Mouse (Mus musculus) c-Kit-positive CD71-positive TER-119-negative erythroid progenitor cells, embryonic 14.5 days (primary cell): ENCODE results near the gene 3110082I17Rik.

Source experiments
- DNase-seq: peaks from one replicate; pipeline ENCODE4 v3.0.0-alpha.2; 2013; ENCODE audit warnings: low read depth

Gene 3110082I17Rik

GRCm38 (mm10) chr5:139418110-139418509 is 42.2 kb downstream of the 3110082I17Rik start:
- no peak for DNase-seq

DNA sequence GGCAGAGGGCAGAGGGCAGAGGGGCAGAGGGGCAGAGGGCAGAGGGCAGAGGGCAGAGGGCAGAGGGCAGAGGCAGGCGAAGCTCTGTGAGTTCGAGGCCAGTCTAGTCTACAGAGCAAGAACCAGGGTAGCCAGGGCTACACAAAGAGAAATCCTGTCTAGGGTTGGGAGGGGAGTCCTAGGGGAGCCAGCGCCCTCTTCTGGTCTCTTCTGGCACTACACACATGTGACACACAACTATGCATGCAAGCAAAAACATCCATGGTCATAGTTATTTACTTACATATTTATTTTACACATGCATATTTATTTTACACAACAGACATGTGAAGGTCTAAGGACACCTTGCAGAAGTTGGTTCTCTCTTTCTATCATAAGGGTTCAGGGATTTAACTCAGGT is 42.8 kb downstream of the 3110082I17Rik start:
- no peak for DNase-seq

GRCm38 (mm10) chr5:139416942-139417341 is 43.4 kb downstream of the 3110082I17Rik start:
- DNase-seq = no peak

- no peak for DNase-seq
These were observed 45.3 kb downstream of the 3110082I17Rik start for GRCm38 (mm10) chr5:139415001-139415400.

GRCm38 (mm10) chr5:139413545-139413944 is 46.8 kb downstream of the 3110082I17Rik start:
- DNase-seq = no peak

GRCm38 (mm10) chr5:139411665-139412314 is 48.5 kb downstream of the 3110082I17Rik start:
- DNase-seq = no peak

- DNase-seq = no peak
These were observed 49.2 kb downstream of the 3110082I17Rik start for GRCm38 (mm10) chr5:139411117-139411516.

- DNase-seq = no peak
These were observed 50.3 kb downstream of the 3110082I17Rik start for GRCm38 (mm10) chr5:139410056-139410455.

DNA sequence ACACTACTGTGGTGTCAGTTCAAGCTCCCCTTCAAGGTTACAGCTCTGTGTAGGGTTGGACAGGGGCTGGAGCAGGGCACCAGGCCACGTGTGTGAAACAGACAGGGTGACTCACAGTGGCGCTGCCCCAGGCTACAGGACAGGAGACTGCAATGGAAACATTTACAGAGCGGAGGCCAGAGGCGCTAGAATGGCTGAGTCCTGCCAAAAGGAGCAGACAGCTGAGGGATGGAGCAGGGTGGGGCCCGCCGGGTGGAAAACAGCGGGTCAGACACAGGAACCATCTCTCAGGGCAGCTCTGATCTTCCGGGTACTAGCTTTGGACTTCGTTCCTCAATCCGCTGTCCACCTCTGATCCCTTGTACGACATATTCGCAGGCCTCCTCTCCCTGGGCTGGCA is 50.9 kb downstream of the 3110082I17Rik start:
- no peak for DNase-seq

GRCm38 (mm10) chr5:139408511-139408910 is 51.8 kb downstream of the 3110082I17Rik start:
- DNase-seq = no peak

GRCm38 (mm10) chr5:139407121-139407885 is 53.0 kb downstream of the 3110082I17Rik start:
- DNase-seq = no peak

- no peak for DNase-seq
These were observed 54.4 kb downstream of the 3110082I17Rik start for GRCm38 (mm10) chr5:139405953-139406352.

DNA sequence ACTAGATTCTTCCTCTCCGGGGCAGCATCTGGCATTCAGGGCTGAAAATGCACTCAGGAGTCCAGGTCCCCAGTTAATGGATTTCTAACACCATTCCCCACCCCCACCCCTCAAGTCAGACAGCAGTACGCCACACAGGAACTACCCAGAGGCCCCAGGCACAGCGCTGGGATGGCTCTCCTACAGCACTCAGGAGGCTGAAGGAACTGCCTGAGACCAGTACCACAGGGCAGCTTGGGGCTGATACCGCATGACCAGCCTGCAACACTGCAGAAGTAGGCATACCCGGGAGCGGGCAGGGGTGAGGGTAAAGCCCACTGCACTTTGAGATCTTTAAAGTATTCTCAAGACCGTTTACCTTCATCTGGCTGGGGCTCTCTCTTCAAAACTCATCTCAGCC is 54.8 kb downstream of the 3110082I17Rik start:
- no peak for DNase-seq

GRCm38 (mm10) chr5:139404801-139405401 is 55.4 kb downstream of the 3110082I17Rik start, which contains the start of gene C130050O18Rik:
C130050O18Rik (plus strand) TSS chr5:139405280.
- DNase-seq = no peak

- no peak for DNase-seq
These were observed 56.6 kb downstream of the 3110082I17Rik start for GRCm38 (mm10) chr5:139403692-139404260.

DNA sequence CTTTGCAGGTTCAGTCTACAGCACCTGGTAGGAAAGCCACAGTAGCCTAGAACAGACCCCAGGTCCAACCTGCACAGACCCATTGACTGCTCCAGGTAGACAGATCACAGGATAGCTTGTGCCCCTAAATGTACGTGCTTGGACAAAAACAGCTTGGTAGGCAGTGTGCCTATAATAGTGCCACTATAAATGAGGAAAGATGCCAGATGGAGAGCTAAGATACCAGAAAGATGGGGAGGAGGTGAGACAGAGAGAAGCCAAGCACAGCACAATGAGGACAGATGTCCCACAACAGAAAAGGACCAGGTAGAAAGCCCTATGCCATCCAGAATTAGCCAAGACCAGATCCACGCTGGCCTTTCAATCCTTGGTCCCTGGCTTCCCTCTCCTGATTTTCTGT is 58.2 kb downstream of the 3110082I17Rik start:
- DNase-seq = no peak

DNA sequence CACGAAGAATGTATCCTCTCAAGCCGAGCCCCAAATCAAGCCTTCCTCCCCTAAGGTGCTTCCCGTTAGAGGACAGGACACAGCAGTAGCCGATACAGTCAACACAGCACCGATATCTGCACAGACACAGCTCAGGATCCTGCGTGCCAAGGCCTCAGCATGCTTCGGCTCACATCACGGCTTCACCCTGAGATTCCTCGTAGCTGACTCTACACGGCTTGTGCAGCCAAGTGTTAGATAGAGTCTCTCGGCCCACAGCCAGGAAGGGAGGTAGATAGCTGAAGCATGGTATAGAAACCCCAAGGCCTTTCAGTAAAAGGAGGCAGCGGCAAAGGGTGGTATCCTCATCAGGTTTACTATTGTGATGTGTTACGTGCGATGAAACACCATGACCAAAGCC is 60.3 kb downstream of the 3110082I17Rik start:
- no peak for DNase-seq

DNA sequence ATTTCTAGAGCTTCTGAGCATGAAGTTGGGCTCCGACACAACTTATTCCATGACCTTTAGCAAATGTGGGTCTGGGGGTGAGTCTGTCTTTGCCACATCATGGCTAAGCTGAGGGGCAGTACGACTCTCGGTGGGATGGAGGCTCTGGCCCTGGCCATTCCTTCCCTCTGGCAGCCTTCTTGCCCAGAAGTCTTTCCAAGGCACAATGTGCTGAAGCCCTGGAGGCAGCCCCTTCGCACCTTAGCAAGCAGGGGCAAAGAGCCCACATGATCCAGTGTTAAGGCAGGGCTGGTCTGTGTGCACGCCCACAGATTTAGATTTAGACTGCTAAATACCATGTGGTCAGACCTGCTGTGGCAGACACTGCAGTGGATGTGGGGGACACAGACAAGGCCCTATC is 61.5 kb downstream of the 3110082I17Rik start:
- DNase-seq = no peak

- DNase-seq = peak; percentile 97
These were observed 62.2 kb downstream of the 3110082I17Rik start for GRCm38 (mm10) chr5:139397959-139398753.

- no peak for DNase-seq
These were observed 62.9 kb downstream of the 3110082I17Rik start for GRCm38 (mm10) chr5:139397359-139397916.

- no peak for DNase-seq
These were observed 64.8 kb downstream of the 3110082I17Rik start for GRCm38 (mm10) chr5:139395528-139395927.
